Mouse (Mus musculus): ENCODE results near the gene Klf12. TPM values are rescaled to one million over a fixed set of nuclear protein-coding genes. Genes with fewer than 3 reads are reported as not detected.
"Not testable (repeated sequence)": the region's sequence is repeated elsewhere in the genome, so short reads cannot be mapped to it uniquely, and the experiment has no call there.

The Klf12 gene
- total and polyA plus RNA-seq, 2 experiments, result 20.7 to 29.2 TPM

DNA sequence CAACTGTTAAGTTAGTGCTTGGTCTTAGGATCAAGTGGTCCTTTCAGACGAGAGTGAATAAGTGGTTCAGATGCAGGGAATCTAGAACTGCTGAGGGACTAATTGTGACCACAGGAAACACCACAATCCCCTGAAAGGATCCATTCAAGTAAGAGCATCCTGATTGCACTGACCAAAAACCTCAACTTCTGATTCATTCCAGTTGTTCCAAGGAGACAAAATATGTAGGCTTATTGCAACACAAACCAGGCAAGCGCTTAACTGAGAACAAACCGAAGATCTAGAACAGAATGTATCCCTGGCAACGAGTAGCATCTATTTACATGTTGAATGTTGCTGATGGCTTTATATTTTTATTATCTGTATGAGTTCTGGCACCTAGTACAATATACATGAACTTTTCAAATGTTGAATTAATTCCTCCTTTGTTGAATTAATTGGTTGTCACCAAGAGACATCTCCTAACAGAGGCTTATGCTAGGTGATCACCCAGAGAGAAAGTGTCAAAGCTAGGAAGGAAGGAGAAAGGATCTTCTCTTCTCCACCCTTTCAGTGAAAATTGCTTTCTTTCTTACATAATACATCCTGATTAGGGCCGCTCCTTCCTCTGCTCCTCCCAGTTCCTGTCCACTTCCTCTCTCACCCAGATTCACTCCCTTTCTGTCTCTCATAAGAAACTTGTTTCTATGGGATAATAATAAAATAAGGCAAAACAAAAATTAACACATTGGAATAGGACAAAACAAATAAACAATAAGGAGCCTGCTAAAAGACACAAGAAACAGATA is 407.5 kb downstream of the Klf12 start:
- WGBS, result 86% methylated on average over 5 of the region's 5 CpGs

DNA sequence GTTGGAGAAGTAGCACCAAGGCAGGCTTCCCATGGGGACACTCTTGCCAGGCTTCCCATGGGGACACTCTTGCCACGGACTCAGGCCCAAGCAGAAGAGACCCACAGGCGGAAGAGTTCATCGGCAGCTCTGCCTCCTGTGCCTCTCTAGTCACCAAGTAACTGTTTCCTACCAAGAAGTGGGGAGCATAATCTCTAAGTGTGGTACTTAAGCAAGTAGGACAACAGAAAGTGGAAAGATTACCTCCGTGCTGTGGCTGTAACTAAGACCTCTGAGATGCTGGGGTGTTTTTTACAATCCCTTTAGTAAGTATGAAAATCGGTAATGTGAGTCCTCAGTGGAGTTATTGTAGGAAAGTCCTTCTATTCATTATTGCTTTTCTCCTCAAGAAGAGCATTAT is 410.8 kb downstream of the Klf12 start:
- Histone ChIP-seq H3K27ac (replicated peaks; ENCODE audit: insufficient read depth, low read depth, low read length) (no peak overlapping the region), H3K4me3 (ENCODE audit: insufficient read depth, low read depth, low read length) (no peak overlapping the region), H3K4me1 (ENCODE audit: control insufficient read depth, insufficient read depth, low read length) (no peaks in the 10 kb centered on the region), H3K79me2 (ENCODE audit: control insufficient read depth, insufficient read depth, low read length) (no peaks in the 10 kb centered on the region; the same call in 1 of the 2 replicates), H3K36me3 (ENCODE audit: control insufficient read depth, insufficient read depth, low read length) (peaks cover 30% of the 10 kb centered on the region), H3K27me3 (ENCODE audit: control insufficient read depth, insufficient read depth, low read length) (no peaks in the 10 kb centered on the region), H3K9ac (ENCODE audit: low read depth, low read length) (no peak overlapping the region)
- no peak for TF ChIP-seq POLR2A (IDR thresholded peaks at IDR 0.05; ENCODE audit: extremely low read depth, insufficient read depth, low read length)
- no peak for DNase-seq (ENCODE audit: extremely low read depth, low read depth, low spot score)
- 96% methylated on average over 5 of the region's 5 CpGs for WGBS

More for the DNA sequence above, 407.5 kb downstream of the Klf12 start:
- H3K79me2 ChIP-seq (ENCODE audit: control insufficient read depth, insufficient read depth, low read length), result no peaks in the 10 kb centered on the region; the same call in 1 of the 2 replicates
- H3K4me1 ChIP-seq (ENCODE audit: control insufficient read depth, insufficient read depth, low read length), result no peaks in the 10 kb centered on the region
- no peak overlapping the region for H3K27ac ChIP-seq (replicated peaks; ENCODE audit: insufficient read depth, low read depth, low read length)
- DNase-seq (ENCODE audit: extremely low read depth, low read depth, low spot score), result no peak
- no peak overlapping the region for H3K9ac ChIP-seq (ENCODE audit: low read depth, low read length)
- H3K4me3 ChIP-seq (ENCODE audit: insufficient read depth, low read depth, low read length), result no peak overlapping the region
- H3K27me3 ChIP-seq (ENCODE audit: control insufficient read depth, insufficient read depth, low read length), result no peaks in the 10 kb centered on the region
- H3K36me3 ChIP-seq (ENCODE audit: control insufficient read depth, insufficient read depth, low read length), result peaks cover 27% of the 10 kb centered on the region
- TF ChIP-seq POLR2A (IDR thresholded peaks at IDR 0.05; ENCODE audit: extremely low read depth, insufficient read depth, low read length) (no peak), CTCF (IDR thresholded peaks at IDR 0.05; ENCODE audit: low read depth, low read length) (no peak)

DNA sequence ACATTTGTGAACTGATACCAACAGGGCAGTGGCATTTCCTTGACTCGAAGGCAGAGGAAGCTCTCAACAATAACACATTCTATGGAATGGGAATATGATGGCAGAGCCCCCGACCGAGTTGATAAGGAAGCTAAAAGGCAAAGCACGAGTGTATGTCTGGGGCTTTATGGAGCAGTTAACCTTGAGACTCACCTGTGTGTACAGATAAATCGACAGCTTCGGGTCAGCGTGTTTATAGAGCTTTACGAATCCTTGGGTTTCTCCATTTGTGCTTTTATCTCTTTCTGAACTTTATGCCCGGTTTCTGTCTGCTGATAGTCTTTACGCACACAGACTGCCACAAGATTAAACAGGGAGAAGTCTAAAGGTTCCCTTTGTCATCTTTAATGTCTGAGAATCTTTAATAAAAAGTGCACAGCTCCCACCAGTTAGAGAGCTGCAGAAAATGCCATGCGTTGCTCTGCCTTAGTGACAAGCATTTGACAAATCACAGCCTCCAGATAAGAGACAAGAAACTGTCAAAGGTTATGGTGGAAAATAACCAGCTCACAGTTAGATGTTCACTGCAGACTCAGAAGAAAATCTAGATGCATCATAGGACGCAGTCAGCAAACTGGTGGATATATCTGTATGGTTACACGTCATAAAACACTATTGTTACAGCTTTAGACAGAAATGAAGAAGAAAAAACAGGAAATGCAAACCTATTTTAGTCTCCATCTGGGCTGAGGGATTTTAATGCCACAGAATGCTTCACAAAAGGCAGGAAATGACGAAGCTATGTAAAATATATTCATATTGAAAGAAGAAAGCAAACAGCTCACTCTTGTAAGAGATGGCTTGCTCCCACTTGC is 428.1 kb downstream of the Klf12 start:
- no peak overlapping the region for H3K9ac ChIP-seq (ENCODE audit: low read depth, low read length)
- no peaks in the 10 kb centered on the region for H3K79me2 ChIP-seq (ENCODE audit: control insufficient read depth, insufficient read depth, low read length)
- DNase-seq (ENCODE audit: extremely low read depth, low read depth, low spot score), result no peak
- no peaks in the 10 kb centered on the region for H3K4me1 ChIP-seq (ENCODE audit: control insufficient read depth, insufficient read depth, low read length)
- H3K4me3 ChIP-seq (ENCODE audit: insufficient read depth, low read depth, low read length), result no peak overlapping the region
- H3K27ac ChIP-seq (replicated peaks; ENCODE audit: insufficient read depth, low read depth, low read length), result no peak overlapping the region
- H3K27me3 ChIP-seq (ENCODE audit: control insufficient read depth, insufficient read depth, low read length), result no peaks in the 10 kb centered on the region
- WGBS, result 59% methylated on average over 14 of the region's 14 CpGs
- TF ChIP-seq POLR2A (IDR thresholded peaks at IDR 0.05; ENCODE audit: extremely low read depth, insufficient read depth, low read length), result no peak
- TF ChIP-seq CTCF (IDR thresholded peaks at IDR 0.05; ENCODE audit: low read depth, low read length), result no peak
- H3K36me3 ChIP-seq (ENCODE audit: control insufficient read depth, insufficient read depth, low read length), result no peaks in the 10 kb centered on the region; the same call in 1 of the 2 replicates

DNA sequence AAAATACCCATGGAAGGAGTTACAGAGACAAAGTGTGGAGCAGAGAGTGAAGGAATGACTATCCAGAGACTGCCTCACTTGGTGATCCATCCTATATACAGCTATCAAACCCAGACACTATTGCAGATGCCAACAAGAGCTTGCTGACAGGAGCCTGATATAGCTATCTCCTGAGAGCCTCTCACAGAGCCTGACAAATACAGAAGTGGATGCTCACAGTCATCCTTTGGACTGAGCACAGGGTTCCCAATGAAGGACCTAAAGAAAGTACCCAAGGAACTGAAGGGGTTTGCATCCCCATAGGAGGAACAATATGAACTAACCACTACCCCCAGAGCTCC is 430.0 kb downstream of the Klf12 start:
- H3K4me1 ChIP-seq (ENCODE audit: control insufficient read depth, insufficient read depth, low read length); H3K27me3 ChIP-seq (ENCODE audit: control insufficient read depth, insufficient read depth, low read length); H3K27ac ChIP-seq (replicated peaks; ENCODE audit: insufficient read depth, low read depth, low read length); H3K9ac ChIP-seq (ENCODE audit: low read depth, low read length); H3K79me2 ChIP-seq (ENCODE audit: control insufficient read depth, insufficient read depth, low read length); H3K4me3 ChIP-seq (ENCODE audit: insufficient read depth, low read depth, low read length); H3K36me3 ChIP-seq (ENCODE audit: control insufficient read depth, insufficient read depth, low read length); DNase-seq (ENCODE audit: extremely low read depth, low read depth, low spot score): not testable (repeated sequence)

DNA sequence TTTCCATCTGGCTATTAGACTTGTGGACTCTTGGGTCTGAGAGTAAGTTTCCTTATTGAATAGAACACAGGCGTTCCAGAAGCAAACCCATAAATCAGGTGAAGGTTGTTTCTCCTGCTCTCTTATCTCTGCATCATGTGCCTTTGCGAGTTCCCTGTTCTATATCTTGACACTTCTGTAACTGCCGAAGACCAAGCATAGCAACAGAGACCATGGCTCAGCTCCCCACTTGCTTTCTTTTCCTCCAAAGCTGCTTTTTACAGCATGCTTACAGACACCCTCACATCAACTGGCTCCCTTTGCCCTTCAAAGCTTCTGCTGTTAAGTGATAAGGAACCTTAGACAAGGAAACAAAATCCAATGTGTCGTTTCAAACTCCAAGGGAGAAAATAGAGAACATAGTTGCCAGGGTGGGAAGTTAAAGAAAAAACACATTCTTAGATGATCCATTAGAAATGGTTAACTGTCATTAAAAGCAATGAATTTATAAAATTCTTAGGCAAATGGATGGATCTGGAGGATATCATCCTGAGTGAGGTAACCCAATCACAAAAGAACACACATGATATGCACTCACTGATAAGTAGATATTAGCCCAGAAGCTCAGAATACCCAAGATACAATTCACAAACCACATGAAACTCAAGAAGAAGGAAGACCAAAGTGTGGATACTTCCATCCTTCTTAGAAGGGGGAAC is 430.6 kb downstream of the Klf12 start:
- DNase-seq (ENCODE audit: extremely low read depth, low read depth, low spot score); H3K4me3 ChIP-seq (ENCODE audit: insufficient read depth, low read depth, low read length); H3K27me3 ChIP-seq (ENCODE audit: control insufficient read depth, insufficient read depth, low read length); H3K9ac ChIP-seq (ENCODE audit: low read depth, low read length); H3K27ac ChIP-seq (replicated peaks; ENCODE audit: insufficient read depth, low read depth, low read length); H3K79me2 ChIP-seq (ENCODE audit: control insufficient read depth, insufficient read depth, low read length); H3K36me3 ChIP-seq (ENCODE audit: control insufficient read depth, insufficient read depth, low read length); H3K4me1 ChIP-seq (ENCODE audit: control insufficient read depth, insufficient read depth, low read length): not testable (repeated sequence)
- WGBS, result 88% methylated on average over 4 of the region's 4 CpGs
